Mouse (Mus musculus) midbrain, embryonic 12.5 days (tissue): ENCODE measurements at regions not wholly inside any gene's neighbourhood (a gene's known extent, or its start where the extent isn't known, plus 50 kb on each side); places are given as distances from the start of the nearest gene placed in this dataset.
A peak's percentile ranks its signal among the peaks of the same experiment; 100 is the strongest.

ENCODE experiments used
- ATAC-seq: fragments of 200-750 bp; cut with Nextera tagmentation; 2 replicates; pipeline ENCODE4 v1.8.0; 2017; ENCODE audit warnings: low read depth, moderate TSS enrichment, moderate library complexity; ENCODE audit not compliant: low FRiP score
- H3K27ac ChIP-seq: fragments of 300-500 bp; sonication (generic); replicated peaks from 2 replicates; pipeline ENCODE4 v1.5.1; 2016; ENCODE audit warnings: mild to moderate bottlenecking
- H3K27me3 ChIP-seq: fragments of 300-500 bp; sonication (generic); 2 replicates; pipeline ENCODE4 v1.6.1; 2016; ENCODE audit warnings: mild to moderate bottlenecking
- H3K36me3 ChIP-seq: fragments of 300-500 bp; sonication (generic); 2 replicates; pipeline ENCODE4 v1.6.1; 2016
- H3K4me1 ChIP-seq: fragments of 300-500 bp; sonication (generic); 2 replicates; pipeline ENCODE4 v1.6.1; 2016
- H3K4me2 ChIP-seq: fragments of 300-500 bp; sonication (generic); replicated peaks from 2 replicates; pipeline ENCODE4 v1.6.1; 2016; ENCODE audit warnings: mild to moderate bottlenecking, moderate library complexity
- H3K4me3 ChIP-seq: fragments of 300-500 bp; sonication (generic); 2 replicates; pipeline ENCODE4 v1.5.1; 2016; ENCODE audit warnings: mild to moderate bottlenecking
- H3K9ac ChIP-seq: fragments of 300-500 bp; sonication (generic); replicated peaks from 2 replicates; pipeline ENCODE4 v1.6.1; 2016; ENCODE audit warnings: mild to moderate bottlenecking, moderate library complexity
- H3K9me3 ChIP-seq: fragments of 300-500 bp; sonication (generic); 2 replicates; pipeline ENCODE4 v1.6.1; 2016; ENCODE audit warnings: mild to moderate bottlenecking
- WGBS: fragments of 180-500 bp; shearing (Covaris S2); methylation state at CpG from one replicate; pipeline ENCODE4 v1.1.7; 2016; 5-methylcytosine and 5-hydroxymethylcytosine counted together

GRCm38 (mm10) chr11:15836307-15836706 lies 421.2 kb upstream of the Vstm2a start:
- WGBS = 83% methylated on average over 1 of the region's 1 CpGs
- no peak overlapping the region for H3K4me3 ChIP-seq
- H3K9me3 ChIP-seq = no peaks in the 10 kb centered on the region
- H3K27me3 ChIP-seq = no peaks in the 10 kb centered on the region
- no peak overlapping the region for H3K9ac ChIP-seq
- 0 out of 2 replicates have a peak, but pooled peaks have one; percentile 30 for ATAC-seq
- no peaks in the 10 kb centered on the region for H3K4me1 ChIP-seq
- H3K4me2 ChIP-seq = no peak overlapping the region
- no peaks in the 10 kb centered on the region for H3K36me3 ChIP-seq
- H3K27ac ChIP-seq = no peak overlapping the region

GRCm38 (mm10) chr11:15838640-15839226 lies 418.8 kb upstream of the Vstm2a start:
- WGBS = 91% methylated on average over 6 of the region's 6 CpGs
- Histone ChIP-seq H3K27me3 (no peaks in the 10 kb centered on the region), H3K9ac (no peak overlapping the region), H3K36me3 (no peaks in the 10 kb centered on the region), H3K27ac (no peak overlapping the region), H3K4me3 (no peak overlapping the region), H3K4me2 (no peak overlapping the region), H3K4me1 (no peaks in the 10 kb centered on the region), H3K9me3 (no peaks in the 10 kb centered on the region)
- no peak for ATAC-seq

GRCm38 (mm10) chr11:15839271-15839670 lies 418.3 kb upstream of the Vstm2a start:
- Histone ChIP-seq H3K36me3 (no peaks in the 10 kb centered on the region), H3K9me3 (no peaks in the 10 kb centered on the region), H3K27me3 (no peaks in the 10 kb centered on the region), H3K4me3 (no peak overlapping the region), H3K9ac (no peak overlapping the region), H3K27ac (no peak overlapping the region), H3K4me2 (no peak overlapping the region), H3K4me1 (no peaks in the 10 kb centered on the region)
- ATAC-seq = no peak

- Histone ChIP-seq H3K27ac (no peak overlapping the region), H3K9me3 (no peaks in the 10 kb centered on the region), H3K27me3 (no peaks in the 10 kb centered on the region), H3K4me3 (no peak overlapping the region), H3K9ac (no peak overlapping the region), H3K36me3 (no peaks in the 10 kb centered on the region), H3K4me1 (no peaks in the 10 kb centered on the region), H3K4me2 (no peak overlapping the region)
- 41% methylated on average over 4 of the region's 4 CpGs for WGBS
- no peak for ATAC-seq
These were observed 378.4 kb upstream of the Vstm2a start for GRCm38 (mm10) chr11:15879136-15879535.
